1 mouse cellular context compared by ENCODE assay signal in the genomic region with DNA sequence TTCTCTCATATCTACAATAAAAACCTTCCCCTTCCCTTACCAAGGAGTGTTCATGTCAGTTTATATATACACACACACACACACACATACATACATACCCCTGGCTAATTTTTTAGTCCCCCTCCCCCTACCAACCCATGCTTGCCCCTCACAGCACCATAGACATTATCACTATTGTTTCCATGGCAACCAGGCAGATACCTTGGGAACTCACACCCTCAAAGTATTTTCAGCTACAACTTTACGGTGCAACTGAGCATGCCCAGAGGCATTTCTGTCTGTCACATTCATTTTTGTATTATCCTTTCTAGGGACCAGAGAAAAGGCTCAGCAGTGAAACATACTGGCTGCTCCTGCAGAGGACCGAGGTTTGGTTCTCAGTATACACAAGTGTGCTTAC.
TF ChIP-seq lines count a peak whose summit lies in the region.

No protein-coding gene starts in this region.

TF ChIP-seq in MEL, 35 proteins besides CTCF, POLR2A, EP300 and RAD21:
- TF ChIP-seq TCF12 (IDR thresholded peaks at IDR 0.05; ENCODE audit: low read depth, low read length) (no peak), NRF1 (IDR thresholded peaks at IDR 0.05; ENCODE audit: insufficient read depth, low read depth, low read length, poor library complexity, severe bottlenecking) (peak; percentile 14; the same call in 1 of the 2 replicates)
